Mouse (Mus musculus) cerebellum, postnatal 4 days (tissue): ENCODE results near the gene Sept9.
"Not testable (repeated sequence)": the region's sequence is repeated elsewhere in the genome, so short reads cannot be mapped to it uniquely, and the experiment has no call there.

Source experiments
- DNase-seq, 2 experiments: peaks; one replicate each; pipeline ENCODE4 v3.0.0; 2022; ENCODE audit warnings: low spot score in 2 of 2, mixed read lengths in 1 of 2

Sept9 gene

DNA sequence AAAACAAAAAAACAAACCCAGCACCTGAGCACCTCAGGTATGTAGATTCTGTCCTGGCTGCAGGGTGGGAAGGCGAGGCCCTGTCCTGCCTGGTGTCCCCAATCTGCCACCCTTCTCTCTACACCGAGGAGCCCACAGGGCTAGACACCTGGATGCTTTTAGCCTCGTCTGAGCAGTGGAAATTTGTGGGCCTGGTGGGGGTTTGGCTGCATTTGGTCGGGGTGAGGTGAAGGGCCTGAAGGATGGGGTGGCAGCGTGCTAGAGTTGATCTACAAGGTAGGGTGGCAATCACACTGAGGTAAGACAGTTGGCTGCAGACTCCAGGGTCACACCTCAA is 125.6 kb downstream of the Sept9 start:
- DNase-seq, result no peak

DNA sequence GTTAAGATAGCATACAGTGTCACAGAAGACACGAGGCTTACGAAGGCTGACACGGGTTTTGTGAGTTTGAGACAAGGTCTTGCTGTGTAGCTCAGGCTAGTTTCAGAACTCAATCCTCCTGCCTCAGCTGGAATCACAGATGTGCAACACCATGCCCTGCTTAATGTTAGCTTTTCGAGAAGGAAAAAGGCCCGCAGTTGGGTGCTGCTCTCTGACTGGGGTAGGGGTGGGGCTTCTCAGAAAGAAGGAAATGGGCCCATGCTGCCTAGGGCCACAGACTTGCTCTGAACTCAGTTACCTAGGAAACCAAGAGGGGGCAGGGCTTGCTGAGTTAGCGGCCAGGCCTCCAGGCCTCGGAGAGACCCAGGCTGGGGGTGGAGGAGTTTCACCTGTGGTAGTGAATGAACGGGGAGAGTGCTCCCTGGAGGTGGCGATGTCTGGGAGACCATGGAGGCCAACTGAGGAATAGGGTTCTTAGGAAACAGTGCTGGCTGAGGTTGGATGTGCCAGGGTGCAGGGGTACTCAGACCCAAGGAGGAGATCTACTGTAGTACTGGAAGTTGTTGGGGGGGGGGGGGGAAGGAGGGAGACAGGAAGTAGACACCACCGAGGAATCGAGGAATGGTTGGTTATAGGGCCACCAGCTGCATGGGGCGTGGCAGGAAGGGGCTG is 126.1 kb downstream of the Sept9 start:
- no peak for DNase-seq

DNA sequence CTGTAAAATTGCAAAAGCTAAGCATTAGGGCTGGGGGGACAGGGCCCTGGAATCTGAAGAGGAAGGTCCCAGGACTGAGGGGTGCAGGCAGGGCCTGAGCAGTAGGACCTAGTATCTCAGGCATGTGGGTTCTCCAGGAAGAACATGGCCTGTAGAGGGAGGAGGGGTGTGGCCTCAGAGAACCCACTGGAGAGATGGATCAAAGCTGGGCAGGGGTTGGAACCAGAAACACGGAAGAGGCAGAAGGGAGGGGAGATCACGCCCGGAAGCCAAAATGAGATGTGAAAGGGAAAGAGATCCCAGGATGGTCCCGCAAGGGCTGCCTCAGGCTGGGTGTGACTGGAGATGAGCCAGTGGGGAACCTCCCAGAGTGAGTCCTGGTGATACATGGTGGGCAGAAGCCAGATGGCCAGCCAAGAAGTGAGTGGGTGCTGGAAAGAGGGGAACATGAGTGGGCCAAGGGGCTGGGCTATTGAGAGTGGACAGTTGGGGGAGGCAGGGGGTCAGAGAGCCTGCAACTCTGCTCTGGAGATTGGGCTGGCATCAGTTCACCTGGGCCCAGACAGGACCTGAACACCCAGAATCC is 126.8 kb downstream of the Sept9 start:
- no peak for DNase-seq

DNA sequence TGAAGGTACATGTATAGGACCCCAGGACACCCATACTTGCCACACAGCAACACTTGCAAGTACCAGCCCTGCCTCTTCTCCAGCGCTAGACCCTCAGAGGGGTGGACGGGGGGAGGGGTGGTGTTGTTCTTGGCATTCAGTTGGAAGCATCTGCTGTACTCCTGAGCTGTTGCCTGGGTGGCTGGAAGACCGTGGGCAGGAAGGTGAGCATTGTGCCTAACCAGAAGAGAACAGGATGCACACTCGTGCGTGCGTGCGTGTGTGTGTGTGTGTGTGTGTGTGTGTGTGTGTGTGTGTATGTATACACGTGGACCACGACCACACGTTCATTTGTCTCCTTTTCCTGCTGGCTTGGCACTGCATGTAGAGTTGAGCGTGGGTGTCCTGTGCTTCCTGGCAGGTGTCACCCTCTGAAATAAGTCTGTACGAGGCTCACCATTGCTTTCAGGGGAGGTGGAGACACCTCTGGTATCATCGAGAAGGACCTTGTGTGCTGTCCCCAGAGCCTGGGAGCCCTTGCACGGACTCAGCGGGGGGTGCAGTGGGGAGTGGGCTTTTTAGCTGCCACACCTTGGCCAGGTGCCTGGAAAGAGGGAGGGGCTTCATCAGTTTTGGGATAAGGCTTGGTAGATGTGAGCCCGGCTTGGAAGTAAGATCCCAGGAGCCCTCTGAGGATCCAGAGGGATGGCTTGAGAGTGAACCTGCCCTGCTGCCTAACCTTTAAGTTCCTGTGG is 127.6 kb downstream of the Sept9 start:
- peak in 1 of 2 experiments; percentile 69 for DNase-seq

DNA sequence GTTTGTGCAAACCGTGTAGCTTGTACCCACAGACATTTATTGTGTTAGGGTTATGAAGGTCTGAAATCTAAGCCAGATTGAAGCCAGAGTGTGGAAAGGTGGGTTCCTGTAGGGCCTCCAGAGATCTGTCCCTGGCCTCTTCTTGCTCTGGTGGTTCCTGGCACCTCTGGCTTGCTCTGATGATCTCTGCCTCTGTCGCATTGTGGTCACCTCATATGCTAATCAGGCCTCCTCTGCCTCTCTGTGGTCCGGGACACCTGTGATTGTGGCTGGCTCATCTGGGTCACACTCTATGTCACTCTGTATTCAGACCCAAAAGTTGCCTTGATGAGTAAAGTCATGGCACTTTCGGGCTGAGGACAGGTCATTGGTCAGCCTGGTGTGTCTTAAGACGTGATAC is 128.2 kb downstream of the Sept9 start:
- DNase-seq, result no peak

DNA sequence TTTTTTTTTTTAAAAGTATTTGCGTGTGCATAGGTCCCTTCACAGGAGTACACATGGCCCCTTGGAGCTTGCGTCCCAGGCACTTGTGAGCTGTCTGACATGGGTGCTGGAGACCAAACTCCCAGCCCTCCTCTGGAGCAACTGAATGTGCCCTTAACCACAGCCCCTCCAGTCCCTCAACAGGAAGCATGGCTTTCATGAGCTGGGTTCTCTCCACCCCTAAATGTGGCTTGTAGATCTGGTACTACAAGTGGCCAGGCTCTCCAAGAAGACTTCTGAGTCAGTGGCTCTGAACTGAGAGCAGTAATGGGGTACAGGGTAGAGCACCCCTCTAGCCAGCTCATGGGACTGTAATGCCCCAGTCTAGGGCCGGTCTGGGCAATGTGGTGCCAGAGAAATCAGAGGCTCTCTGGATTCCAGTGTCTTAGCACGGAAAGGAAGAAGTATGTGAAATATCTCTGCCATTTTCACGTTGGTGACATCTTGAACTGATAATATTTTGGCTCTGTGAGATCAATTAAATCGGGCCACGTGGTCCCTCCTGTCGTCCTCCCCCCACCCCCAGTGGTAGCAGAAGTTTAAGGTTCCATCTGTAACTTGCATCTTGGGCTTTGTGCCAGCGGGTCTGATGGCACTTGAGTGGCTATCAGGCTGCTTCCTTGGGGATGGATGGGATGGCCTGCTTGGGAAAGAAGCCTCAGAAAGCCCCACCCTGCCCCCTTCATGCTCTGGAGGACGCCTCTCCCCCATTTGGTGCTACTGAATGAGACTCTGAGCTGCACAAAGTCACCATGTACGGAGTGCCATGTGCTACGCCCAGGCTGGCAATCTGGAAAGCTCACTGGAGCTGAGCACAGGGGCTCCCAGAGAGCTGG is 130.9 kb downstream of the Sept9 start:
- DNase-seq, result no peak

DNA sequence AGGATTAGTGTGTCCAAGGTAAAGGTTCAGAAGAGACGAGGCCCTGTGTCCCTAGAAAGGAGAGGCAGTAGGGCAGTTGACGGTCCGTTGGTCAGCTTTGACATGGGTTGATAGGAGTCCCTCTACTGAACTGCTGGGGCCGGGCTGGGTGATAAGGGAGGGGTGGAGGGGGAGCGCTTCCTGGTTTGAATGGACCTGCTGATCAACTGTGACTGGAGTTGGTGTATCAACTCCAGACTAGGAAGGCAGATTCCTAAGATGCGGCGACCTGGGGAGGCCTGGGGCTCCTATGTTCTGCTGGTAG is 131.4 kb downstream of the Sept9 start:
- no peak for DNase-seq

DNA sequence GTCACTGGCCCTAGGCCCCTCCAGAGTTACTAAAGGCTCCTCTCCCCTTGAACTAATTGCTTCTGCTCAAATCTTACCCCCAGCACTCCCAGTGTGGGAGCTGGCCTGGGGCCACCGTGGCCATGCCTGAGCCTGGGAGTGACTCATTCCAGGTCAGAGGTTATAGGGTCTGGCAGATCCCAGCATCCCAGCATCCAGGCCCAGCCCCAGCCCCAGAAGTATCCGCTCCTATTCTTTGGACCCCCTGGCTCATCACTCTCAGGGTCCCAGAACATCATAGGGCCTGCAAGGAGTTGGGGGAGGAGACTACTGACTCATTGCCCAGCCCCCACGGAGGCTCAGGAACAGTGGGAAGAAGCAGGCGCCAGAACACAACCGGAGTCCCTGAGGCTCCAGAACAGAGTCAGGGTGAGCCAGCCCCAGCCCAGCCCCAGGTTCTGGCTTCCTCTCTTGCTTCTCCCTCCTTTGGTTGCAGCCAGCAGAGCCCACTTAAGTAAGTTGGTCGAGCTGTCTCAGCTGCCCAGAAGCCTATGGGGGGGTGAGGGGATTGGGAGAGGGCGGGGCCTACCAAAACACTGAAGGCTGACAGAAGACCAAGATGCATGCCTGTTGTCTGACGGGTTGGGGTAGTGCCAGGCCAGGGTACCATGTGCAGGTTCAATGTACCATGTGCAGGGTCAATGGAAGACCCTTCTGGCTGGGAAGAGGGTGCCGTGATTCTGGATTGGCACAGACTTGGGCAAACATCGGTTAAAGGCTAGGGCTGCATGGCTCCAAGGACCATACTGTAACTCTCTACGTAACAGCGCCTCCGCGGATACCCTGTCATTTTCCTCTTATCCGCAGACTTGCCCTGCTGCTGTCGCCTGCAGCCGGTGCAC is 132.1 kb downstream of the Sept9 start:
- peak in 1 of 2 experiments; percentile 55 for DNase-seq

DNA sequence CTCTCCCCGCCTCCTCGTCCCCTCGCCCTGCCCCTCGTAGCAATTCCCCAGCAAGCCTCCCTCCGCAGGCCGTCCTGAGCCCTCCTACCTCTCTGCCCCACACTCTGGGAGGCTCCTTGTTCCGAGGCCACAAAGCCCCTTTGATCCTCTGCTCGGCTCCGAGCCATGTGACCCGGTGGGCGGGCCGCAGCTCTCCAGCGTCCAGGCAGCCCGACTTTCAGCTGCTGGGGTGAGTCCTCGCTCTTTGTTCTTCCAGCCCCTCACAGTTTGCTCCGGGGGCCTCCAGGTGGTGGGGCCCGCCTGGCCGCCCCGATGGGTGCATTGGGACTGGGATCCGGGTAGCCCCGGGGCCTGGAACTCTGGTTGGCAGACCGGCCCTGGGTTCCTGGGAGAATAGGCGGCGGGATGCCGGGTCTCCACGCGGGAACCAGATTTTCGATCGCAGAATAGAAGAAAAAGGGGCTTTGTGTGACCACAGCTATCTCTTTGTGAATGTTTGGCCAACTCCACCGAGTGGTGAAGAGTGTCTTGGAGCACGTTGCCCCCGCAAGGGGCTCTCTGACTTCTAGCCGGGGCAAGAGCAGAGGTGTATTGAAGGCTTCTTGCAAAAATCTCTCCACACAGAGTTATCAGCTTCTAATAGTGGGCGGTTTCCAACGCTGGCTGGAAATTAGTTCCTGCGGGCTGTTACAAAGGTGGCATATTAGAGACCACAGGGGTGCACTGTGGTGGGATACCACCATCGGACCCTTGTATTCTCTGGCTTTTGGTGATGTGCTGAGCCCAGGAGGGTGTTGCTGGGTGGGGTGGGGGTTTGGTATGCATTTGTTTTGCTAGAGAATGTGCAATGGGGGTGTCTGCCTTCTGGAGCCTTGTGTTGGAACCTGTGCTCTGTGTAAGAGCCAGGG is 133.0 kb downstream of the Sept9 start:
- DNase-seq, result peak; percentile 66 to 83

DNA sequence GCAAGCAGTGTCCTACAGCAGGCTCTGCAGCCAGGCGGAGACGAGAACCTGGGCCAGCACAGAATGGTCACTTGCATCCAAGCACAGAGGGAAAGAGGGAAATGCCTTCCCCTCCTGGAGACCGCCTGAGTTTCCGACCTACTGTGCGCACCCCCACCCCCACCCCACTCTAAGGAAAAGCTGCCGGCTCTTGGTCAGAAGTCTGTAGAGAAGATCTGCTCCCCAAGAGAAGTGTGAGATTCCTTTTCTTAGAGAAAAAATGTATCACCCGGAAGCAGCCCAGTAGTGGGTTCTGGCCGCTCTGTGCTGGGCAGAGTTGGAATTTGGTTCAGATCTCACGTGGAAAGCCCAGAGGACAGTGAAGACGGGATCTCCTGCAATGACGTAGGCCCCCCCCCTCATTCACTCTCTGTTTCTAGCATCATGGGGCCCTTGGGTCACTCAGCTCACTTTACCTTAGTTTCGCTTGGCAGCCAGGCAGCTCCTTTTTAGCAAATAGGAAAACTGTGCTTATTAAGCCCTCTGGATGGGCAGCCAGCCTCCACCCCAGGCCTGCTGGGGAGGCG is 133.8 kb downstream of the Sept9 start:
- DNase-seq, result no peak

DNA sequence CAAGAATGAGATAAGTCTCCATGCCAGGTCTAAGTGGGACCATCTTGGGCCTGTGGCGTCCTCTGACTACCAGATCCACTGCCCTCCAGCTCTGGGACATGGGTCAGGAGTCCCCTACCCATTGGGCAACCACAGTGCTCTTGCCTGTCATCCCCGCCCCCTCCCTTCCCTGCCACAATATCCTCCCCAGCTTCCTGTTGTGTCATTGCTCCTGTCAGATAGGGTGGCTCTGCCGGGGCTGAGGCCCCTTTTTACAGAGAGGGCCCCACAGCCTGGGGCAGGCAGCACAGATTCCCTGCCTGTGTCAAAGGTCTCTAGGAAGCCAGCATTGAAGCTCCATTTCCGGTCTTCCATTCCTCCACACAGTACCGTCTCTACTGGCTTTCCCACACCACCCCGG is 134.6 kb downstream of the Sept9 start:
- no peak for DNase-seq

DNA sequence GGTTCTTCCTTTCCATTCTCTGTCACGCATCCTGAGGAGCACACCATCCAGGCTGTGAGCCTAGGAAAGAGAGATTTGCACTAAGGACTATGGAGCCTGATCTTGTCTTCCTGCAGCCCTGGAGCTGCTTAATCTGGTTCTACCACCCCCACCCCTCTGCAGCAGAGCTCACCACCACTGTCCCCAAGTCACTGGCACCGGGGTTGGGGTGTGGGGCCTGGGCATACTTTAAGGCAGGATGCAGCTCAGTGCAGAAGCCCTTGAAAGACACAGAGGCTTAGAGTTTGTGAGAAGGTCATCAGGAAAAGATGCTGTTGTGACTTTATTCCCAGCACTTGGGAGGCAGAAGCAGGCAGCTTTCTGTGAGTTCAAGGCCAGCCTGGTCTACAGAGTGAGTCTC is 135.7 kb downstream of the Sept9 start:
- DNase-seq, result no peak

DNA sequence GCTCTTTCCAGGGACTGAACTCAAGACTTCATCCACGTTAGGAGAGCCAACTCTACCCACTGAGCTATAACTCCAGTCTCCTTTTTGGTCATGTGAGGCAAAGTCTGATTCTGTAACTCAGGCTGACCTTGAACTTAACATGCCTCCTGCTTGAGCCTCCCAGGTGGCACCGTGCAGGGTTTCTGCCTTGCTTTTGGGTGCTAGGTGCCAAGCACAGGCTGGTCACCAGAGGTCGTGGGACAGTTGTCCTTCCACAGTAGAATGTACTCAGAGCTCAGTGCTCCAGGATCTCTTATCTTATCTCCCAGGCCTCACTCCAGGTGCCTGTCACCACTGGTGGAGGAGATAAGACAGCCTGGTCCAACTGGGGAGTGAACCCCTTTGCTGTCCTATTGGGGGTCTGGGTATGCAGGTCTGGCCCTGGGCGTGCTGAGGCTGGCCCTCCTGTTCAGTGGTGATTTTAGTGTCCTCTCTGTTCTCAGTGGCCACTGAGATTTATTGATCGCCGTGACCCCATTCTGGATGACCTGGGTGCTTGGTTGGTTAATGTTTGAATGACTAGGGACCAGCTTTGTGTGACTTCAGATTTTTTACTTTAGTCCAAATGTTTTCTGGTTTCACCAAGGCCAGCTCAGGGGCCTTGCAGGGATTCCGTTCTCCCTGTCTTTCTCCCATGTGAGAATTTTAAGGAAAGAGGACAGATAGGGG is 136.8 kb downstream of the Sept9 start:
- DNase-seq, result no peak

DNA sequence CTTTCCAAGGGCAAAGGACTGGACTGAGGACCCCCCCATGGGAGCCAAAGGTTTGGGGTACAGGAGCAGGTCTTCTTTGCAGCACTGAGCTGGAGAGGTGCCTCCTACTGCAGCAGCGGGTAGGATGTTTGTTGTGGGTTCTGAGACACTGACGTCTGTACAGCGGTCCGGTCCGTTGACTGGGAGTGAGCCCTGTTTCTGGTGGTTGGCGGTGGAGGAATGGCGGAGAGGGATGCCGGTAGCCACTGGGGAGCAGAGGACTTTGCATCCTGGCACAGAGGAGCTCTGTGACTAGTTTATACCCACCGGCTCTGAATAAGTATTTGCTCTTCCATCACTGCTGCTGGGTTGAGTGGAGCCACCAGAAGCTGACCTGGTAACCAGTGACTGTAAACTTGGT is 138.3 kb downstream of the Sept9 start:
- DNase-seq, result no peak

DNA sequence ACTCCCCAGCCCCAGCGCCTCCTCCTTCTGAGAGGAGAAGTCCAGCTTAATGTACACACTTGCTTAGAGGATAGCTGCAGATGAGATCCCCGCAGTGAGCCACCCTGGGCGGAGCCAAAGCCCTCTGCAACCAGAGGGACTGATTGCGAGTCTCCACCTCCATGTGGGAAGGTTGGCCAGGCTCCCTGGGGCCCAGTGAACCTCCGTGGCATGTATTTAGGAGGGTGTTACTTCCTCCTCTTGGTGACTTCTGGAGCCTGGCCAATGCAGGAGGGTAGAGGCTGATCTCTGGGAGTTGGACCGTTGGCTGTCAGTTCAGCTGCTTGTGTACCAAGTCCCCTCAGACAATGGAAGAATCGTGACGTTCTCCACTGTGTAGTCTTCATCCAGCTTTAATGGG is 139.0 kb downstream of the Sept9 start:
- no peak for DNase-seq

DNA sequence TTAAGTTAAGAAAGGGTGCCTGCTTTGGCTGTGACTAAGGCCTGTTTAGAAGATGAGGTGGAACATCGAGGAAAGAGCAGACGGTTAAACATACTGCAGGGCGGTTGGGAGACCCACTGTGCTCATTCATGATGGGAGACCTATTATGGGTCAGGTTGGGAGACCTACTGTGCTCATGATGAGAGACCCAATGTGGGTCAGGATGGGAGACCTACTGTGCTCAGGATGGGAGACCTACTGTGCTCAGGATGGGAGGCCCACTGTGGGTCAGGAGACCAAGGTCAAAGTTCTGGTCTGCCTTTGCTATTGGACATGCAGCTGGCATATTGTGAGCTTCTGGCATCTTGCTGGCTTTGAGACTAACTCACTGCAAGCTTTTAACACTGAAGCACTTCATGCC is 139.6 kb downstream of the Sept9 start:
- no peak for DNase-seq

DNA sequence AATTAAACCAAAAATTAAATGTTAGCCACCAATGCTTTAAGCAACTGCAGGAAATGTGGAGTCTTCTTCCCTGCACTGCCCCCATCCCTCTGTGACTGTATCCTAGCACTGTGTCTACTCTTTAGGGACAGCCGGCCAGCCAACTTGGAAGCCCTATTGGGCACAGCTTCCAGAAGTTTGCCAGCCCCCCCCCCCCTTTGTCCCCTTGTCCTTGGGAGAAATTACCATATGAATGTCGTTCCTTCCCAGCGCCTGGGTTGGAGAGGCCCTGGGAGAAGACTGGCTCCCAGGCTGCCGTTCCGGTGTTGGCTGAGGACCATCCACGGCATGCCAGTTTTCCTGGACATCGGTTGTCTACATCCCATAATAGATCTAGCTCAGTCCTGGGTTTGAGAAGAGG is 141.8 kb downstream of the Sept9 start:
- DNase-seq, result peak in 1 of 2 experiments; percentile 26

DNA sequence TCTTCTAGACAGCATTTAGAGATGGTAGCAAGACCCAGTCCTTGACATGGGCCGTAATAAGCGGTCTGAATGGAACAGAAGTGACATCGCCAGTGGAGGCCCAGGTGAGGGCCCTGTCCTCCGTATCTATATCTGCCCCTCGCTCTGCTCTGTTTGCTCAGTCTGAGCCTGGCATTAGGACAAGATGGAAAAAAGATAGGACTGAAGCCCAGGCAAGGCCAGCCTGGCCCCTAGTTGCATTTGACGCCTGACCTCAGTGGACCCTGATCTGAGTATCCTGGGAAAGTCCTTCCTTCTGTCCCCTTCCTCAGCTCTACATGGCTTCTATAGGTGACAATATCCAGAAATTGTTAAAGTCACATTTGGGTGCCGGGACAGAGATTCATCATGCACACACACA is 142.6 kb downstream of the Sept9 start:
- no peak for DNase-seq

DNA sequence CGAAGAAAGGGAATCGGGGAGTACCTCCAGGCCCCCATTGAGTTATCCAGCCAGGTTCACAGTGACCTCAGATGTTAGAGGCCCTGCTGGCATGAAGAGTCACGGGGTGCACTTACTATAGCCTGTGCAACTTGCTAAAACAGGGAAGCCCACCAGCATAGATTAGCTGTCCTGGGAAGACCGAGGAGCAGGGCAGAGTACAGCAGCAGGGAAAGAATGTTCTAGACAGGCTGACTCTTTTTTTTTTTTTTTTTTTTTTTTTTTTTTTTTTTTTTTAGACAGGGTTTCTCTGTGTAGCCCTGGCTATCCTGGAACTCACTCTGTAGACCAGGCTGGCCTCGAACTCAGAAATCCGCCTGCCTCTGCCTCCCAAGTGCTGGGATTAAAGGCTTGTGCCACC is 143.0 kb downstream of the Sept9 start:
- not testable (repeated sequence) for DNase-seq

DNA sequence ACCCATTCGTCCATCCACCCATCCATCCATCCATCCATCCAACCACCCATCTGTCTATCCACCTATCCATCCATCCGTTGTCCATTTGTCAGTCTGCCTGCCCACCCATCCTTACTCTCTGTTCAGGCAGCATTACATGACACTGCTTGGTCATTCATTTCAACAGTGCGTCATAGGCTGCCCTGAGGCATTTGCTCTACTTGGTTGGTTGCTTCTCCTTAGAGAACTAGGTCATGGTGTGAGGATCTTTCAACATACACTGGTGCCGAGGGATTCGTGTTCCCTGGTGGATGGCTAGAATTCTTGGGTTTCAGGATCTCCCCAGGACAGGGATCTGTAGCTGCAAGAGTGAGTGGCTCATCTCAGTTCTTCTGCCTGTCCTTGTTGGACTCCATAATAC is 144.3 kb downstream of the Sept9 start:
- DNase-seq, result no peak
